Mouse (Mus musculus) heart, adult 8-10 months (tissue): ENCODE results near the gene Arhgef18. TPM values are rescaled to one million over a fixed set of nuclear protein-coding genes. Genes with fewer than 3 reads are reported as not detected.

Experiments
- DNase-seq: peaks from one replicate; pipeline ENCODE4 v3.0.0; 2022; ENCODE audit warnings: low spot score
- total RNA-seq, 4 experiments: library from RNA; stranded (reverse); gene quantifications; 2 replicates each; pipeline ENCODE4 v1.2.4; 2022

Gene Arhgef18
- total RNA-seq, 4 experiments from 2014 or later, result 15.0 to 17.4 (median 15.8) TPM

DNA sequence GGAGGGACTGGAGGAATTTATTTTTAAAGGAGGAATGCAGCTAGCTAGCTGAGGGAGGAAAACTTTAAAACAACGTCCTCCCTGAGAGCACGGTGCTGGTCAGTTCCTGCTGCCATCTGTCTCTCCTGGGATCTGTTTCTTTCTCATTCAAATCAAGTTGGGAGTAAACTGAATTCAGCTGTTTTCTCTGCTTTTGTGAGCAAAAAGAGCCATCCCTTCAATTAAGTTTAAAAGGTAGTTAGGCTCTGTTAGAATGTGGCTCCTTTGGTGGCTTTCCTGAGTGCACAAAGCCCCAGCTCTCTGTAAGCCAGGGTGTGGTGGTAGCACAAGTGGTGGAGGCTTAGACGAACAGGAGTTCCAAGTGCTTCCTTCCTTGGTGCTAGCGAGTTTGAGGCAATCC lies 2.4 kb downstream of the Arhgef18 start:
- no peak for DNase-seq

GRCm38 (mm10) chr8:3397597-3397996 lies 4.8 kb downstream of the Arhgef18 start:
- DNase-seq, result no peak

DNA sequence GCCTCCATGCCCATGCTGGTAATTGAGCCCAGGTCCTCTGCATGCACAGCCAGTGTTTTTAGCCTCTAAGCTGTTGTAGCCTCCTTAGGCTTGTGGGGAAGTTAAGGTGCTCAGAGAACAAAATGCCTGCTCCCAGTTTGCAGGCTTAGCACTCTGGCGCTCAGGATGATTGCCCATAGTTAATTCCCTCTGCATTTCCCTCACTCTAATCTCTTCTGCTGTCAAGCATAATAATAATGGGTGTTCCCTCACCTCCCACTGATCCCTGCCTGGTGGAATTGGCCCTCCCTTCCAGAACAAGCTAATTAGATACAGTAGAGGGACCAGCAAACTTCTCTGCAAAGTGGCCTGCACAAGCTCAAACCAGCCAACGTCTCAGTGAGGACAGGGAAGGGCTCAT lies 7.7 kb downstream of the Arhgef18 start:
- no peak for DNase-seq

DNA sequence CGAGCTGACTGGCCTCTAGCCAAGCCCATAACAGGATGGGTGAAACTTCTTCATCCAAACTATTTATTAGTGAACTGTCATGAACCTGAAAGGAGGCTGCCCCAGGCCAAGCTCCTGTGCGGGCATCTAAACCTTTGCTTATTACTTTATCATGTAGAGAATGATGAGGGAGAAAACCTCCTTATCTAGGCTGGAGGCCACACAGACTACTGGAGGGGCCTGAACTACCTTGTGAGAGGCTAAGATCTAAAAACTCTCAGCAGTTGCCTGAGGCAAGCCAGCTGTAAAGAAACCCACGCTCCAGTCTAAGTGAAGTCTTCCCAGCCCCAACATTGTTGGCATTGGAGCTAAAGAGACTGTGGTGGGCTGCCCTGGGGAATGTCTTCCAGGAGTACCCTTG lies 14.6 kb downstream of the Arhgef18 start:
- DNase-seq, result no peak

DNA sequence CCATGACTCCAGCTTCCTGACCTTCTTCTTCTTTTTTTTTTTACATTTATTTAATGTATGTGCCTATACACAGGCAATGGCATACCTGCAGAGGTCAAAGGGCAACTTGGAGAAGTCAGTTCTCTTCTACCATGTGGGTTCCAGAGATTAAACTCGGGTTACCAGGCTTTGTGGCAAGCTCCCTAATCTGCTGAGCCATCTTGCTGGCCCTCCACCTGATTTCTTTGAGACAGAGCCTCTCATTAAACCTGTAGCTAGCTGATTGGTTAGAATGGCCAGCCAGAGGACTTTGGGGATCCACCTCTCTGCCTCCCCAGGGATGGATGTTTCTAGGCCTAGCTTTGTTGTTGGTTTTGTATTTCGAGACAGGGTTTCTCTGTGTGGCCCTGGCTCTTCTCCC lies 18.3 kb downstream of the Arhgef18 start:
- no peak for DNase-seq

DNA sequence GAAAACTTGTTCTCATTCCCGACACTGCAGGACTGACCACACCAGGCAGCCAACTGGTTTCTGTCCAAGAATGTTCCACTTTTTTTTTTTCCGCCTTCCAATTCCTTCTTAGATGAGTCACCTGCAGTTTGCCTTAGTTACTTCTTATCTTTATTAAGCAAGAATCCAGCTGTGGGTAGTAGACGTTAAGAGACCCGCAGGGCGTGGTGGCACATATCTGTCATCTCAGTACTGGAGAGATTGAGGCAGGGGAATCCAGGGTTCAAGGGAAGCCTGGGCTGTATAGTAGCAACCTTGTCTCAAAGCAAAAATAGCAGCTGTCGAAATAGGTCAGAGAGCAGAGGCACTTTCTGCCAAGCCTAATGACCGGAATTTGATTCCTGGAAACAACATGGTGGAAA lies 19.1 kb downstream of the Arhgef18 start:
- DNase-seq, result peak; percentile 69

- DNase-seq, result no peak
These were observed 20.0 kb downstream of the Arhgef18 start for GRCm38 (mm10) chr8:3412816-3413215.

DNA sequence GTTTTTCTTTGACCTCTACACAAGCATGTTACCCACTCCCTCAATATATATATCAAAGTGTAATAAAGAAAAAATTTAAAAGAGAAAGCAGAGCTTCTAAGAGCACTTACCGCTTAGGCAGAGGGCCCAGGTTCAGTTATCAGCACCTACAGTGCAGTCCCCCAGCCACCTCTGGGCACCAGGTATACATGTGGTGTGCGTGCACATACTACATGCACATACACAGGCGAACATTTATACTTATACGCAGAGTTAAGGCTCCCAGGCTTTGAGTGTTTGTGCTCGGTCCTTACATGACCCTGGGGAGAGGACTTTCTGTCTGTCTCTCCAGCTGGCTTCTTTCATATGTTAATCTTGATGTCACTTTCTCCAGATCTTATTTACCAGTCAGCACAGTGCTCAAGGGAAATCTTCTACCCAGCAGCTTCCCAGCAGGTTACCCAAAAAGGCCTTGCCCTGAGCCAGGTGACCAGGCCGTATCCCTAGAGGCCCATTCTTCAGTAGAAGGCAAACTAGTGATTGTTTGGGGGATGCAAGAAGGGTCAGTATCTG lies 21.9 kb downstream of the Arhgef18 start:
- DNase-seq, result no peak

DNA sequence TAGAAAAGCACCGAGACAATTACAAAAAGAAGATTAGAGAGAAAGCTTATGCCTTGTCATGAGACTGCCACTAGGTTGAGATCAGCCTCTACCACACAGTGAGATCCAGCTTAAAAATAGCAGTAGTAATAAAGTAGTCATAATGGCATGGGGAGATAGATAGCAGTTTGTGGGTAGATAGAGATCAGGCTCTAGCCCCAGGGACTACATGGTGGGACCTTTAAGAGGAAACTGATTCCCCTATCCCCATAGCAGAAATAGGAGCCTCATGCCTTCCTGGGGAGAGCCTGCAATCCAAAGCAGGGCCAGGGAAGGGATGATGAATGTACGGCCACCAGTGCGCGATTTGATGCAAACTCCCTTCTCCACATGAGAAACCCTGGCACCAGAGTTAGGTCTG lies 22.5 kb downstream of the Arhgef18 start:
- no peak for DNase-seq

DNA sequence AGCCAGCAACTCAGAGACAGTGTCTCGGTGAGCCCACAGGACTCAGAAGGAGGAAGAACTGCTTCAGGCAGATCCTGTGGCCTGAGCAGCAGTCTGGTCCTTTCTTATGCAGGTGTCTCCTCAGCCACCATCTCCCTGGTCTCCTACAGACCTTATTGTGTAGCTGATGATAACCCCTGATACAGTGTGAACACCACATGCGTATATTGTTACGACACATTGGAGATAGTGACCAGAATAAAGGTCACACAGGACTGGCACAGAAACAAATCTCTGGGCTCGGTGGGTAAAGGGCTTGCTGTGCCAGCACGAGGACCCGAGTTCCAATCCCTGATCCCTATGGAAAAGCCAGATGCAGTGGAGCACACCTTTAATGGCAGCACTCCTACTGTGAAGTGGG lies 22.9 kb downstream of the Arhgef18 start:
- DNase-seq, result no peak

- DNase-seq, result peak; percentile 26
These were observed 24.0 kb downstream of the Arhgef18 start for GRCm38 (mm10) chr8:3416846-3417245.

- DNase-seq, result no peak
These were observed 24.6 kb downstream of the Arhgef18 start for GRCm38 (mm10) chr8:3417455-3417854.

DNA sequence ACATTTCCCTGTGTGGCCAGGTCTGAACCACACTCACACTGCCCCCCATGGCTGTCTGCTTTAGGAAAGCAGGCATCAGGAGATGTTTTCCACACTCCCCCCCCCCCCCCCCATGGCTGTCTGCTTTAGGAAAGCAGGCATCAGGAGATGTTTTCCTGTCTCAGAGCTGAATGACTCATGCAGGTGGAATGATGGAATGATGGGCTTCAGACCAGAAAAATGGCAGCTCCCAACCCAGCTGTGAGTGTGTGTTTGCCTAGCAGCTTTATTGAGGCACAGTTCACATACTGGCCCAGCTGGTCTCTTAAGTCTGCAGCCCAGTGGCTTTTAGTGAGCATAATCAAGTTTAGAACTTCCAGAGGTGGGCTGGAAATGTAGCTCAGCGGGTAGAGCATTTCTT lies 25.3 kb downstream of the Arhgef18 start:
- DNase-seq, result no peak

- DNase-seq, result no peak
These were observed 27.4 kb downstream of the Arhgef18 start for GRCm38 (mm10) chr8:3420105-3420706.

GRCm38 (mm10) chr8:3421507-3421906 lies 28.7 kb downstream of the Arhgef18 start:
- no peak for DNase-seq

DNA sequence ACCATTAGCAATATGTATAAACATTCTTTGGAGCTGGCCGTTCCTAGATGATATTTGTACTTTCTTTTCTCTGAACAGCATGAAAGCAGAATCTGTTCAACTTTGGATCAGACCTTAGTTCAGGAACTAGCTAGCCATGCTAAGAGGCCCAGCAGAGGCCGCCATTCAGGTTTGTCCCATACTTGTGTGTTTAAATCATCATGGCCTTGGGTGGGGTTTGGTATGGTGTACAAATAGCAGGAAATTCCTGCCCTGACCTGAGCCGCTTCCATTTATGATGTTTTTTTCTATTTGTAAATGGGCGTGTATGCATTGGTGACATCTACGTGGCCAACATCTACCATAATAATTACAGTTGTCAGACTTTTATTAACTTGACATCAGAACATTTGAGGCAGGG lies 32.4 kb downstream of the Arhgef18 start:
- peak; percentile 37 for DNase-seq

- no peak for DNase-seq
These were observed 33.4 kb downstream of the Arhgef18 start for GRCm38 (mm10) chr8:3426211-3426610.

DNA sequence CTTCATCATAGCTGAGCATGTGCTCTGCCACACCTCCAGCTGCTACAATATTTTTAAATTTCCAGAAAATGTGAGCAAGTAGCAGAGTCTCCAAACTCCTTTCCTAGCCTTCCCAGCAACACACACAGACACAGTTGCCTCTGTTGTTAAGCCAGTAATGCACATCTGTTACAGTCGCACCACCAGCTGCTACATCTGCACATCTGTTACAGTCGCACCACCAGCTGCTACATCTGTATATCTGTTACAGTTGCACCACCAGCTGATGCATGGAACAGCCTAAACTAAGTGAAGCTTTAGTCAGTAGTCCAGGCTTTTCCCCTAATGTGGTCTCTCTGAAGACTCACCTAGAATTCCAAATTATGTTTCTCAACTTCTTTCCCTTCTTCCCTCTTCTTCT lies 35.6 kb downstream of the Arhgef18 start:
- DNase-seq, result no peak

DNA sequence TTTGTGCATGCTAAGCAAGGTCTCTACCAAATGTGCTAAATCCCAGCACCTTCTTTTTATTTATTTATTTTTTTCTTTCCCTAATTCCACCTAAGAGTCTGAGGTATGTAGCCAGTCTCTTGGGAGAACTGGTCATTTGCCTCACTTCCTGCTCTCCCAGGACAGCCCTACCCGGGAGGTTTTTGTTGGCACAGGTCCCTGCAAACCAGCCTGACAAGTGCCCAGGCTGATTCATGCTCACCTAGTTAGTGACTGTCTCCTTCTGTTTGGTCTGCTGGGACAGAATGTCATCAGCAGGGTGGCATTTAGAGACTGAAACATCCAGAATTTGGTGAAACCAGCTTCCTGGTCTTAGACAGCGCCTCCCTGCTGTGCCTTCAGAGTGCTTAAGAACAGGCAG lies 37.2 kb downstream of the Arhgef18 start:
- peak; percentile 41 for DNase-seq

- no peak for DNase-seq
These were observed 38.3 kb downstream of the Arhgef18 start for GRCm38 (mm10) chr8:3431113-3431512.

- DNase-seq, result no peak
These were observed 43.7 kb downstream of the Arhgef18 start for GRCm38 (mm10) chr8:3436492-3436891.

DNA sequence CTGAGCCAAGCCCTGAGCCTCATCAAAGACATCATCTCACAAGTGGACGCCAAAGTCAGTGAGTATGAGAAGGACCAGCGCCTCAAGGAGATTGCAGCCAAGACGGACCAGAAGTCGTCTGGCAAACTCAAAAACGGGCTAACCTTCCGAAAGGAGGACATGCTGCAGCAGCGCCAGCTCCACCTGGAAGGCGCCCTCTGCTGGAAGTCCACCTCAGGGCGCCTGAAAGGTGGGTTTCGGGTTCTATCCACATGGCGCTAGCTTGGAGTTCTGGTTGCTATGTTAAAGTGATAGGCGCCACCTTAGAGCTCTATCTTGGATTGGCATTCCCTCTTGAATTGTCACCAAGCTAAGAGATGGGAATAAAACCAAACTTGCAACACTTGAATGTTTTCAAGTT lies 46.7 kb downstream of the Arhgef18 start:
- no peak for DNase-seq

GRCm38 (mm10) chr8:3449226-3449625 lies 56.4 kb downstream of the Arhgef18 start:
- no peak for DNase-seq

DNA sequence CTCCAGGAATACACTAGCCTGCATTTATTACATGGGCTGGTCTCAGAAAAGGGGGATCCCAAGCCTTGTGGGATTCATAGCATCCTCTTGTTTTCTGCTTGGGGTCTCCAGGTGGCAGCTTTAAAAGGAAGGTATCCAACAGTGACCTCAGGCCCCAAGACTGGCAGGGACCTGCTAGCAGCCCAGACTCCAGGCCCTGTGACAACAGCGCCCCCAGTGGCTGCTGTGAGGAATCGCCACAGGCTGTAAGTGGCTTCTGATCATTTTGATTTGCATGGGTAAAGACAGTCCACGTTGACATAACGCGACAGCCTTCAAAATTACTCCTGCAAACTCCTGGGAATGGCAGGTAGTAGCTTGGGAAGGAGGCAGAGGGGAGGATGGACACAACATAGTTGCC lies 57.9 kb downstream of the Arhgef18 start:
- DNase-seq, result peak; percentile 36
